Mouse (Mus musculus) cerebellum, adult (tissue): ENCODE measurements around the gene Ddx58.

Experiments used
- ATAC-seq: cut with Nextera tagmentation; 2 replicates; pipeline ENCODE4 v1.9.2; 2017; ENCODE audit warnings: mild to moderate bottlenecking, moderate library complexity, mixed read lengths; ENCODE audit not compliant: insufficient number of reproducible peaks, low FRiP score, low TSS enrichment

Ddx58 gene

GRCm38 (mm10) chr4:40184470-40184869 is 55.2 kb downstream of the Ddx58 start:
- no peak for ATAC-seq

GRCm38 (mm10) chr4:40183781-40184180 is 55.8 kb downstream of the Ddx58 start:
- no peak for ATAC-seq

- ATAC-seq: peak; percentile 37; the same call in 1 of the 2 replicates
Measured at GRCm38 (mm10) chr4:40182651-40183320, 56.8 kb downstream of the Ddx58 start.

GRCm38 (mm10) chr4:40181681-40182080 is 57.9 kb downstream of the Ddx58 start:
- ATAC-seq: no peak

- no peak for ATAC-seq
Measured at GRCm38 (mm10) chr4:40180046-40180445, 59.6 kb downstream of the Ddx58 start.

GRCm38 (mm10) chr4:40178584-40178983 is 61.0 kb downstream of the Ddx58 start:
- no peak for ATAC-seq

GRCm38 (mm10) chr4:40174321-40174720 is 65.3 kb downstream of the Ddx58 start:
- ATAC-seq: no peak

GRCm38 (mm10) chr4:40172336-40172735 is 67.3 kb downstream of the Ddx58 start:
- no peak for ATAC-seq

- ATAC-seq: no peak
Measured at GRCm38 (mm10) chr4:40171477-40171876, 68.2 kb downstream of the Ddx58 start.

- no peak for ATAC-seq
Measured at GRCm38 (mm10) chr4:40163646-40164045, 76.0 kb downstream of the Ddx58 start.

- no peak for ATAC-seq
Measured at GRCm38 (mm10) chr4:40160591-40161434, 78.8 kb downstream of the Ddx58 start.

GRCm38 (mm10) chr4:40158224-40158540 is 81.4 kb downstream of the Ddx58 start:
- no peak for ATAC-seq

GRCm38 (mm10) chr4:40157500-40158223 is 82.0 kb downstream of the Ddx58 start:
- ATAC-seq: no peak

- no peak for ATAC-seq
Measured at GRCm38 (mm10) chr4:40156582-40157499, 82.8 kb downstream of the Ddx58 start.

- no peak for ATAC-seq
Measured at GRCm38 (mm10) chr4:40156153-40156552, 83.5 kb downstream of the Ddx58 start.

GRCm38 (mm10) chr4:40155467-40155999 is 84.1 kb downstream of the Ddx58 start:
- no peak for ATAC-seq

GRCm38 (mm10) chr4:40154751-40155150 is 84.9 kb downstream of the Ddx58 start:
- ATAC-seq: no peak
